Mouse (Mus musculus) heart, adult 2 months (tissue): Measurements from ENCODE around the gene Lin54. TPM values are rescaled to one million over a fixed set of nuclear protein-coding genes. Genes with fewer than 3 reads are reported as not detected.

Experiments used
- DNase-seq, 2 experiments: peaks; one replicate each; pipeline ENCODE4 v3.0.0; 2021
- H3K27ac ChIP-seq: fragments of 200-600 bp; 2 replicates; pipeline ENCODE4 v1.8.1; 2022
- H3K27me3 ChIP-seq: fragments of 200-500 bp; 2 replicates; pipeline ENCODE4 v1.6.1; 2012; ENCODE audit warnings: mild to moderate bottlenecking, low read length, inconsistent platforms, mixed read lengths; ENCODE audit not compliant: control insufficient read depth, insufficient read depth
- H3K36me3 ChIP-seq: fragments of 200-500 bp; 2 replicates; pipeline ENCODE4 v1.6.1; 2012; ENCODE audit warnings: low read length, inconsistent platforms; ENCODE audit not compliant: control insufficient read depth, insufficient read depth
- H3K4me1 ChIP-seq: fragments of 200-500 bp; 2 replicates; pipeline ENCODE4 v1.6.1; 2011; ENCODE audit warnings: low read length; ENCODE audit not compliant: control insufficient read depth, insufficient read depth
- H3K4me3 ChIP-seq: fragments of 200-600 bp; 2 replicates; pipeline ENCODE4 v1.8.1; 2022
- H3K79me2 ChIP-seq: fragments of 200-500 bp; replicated peaks from 2 replicates; pipeline ENCODE4 v1.6.1; 2012; ENCODE audit warnings: mild to moderate bottlenecking, inconsistent platforms, low read length, moderate library complexity, mixed read lengths; ENCODE audit not compliant: control insufficient read depth, insufficient read depth
- H3K9ac ChIP-seq: fragments of 200-500 bp; 2 replicates; pipeline ENCODE4 v1.6.1; 2012; ENCODE audit warnings: low read depth, mild to moderate bottlenecking, control low read depth, inconsistent platforms, low read length, mixed read lengths
- CTCF ChIP-seq: fragments of 200-600 bp; IDR thresholded peaks from 2 replicates; pipeline ENCODE4 v1.8.1; 2022; ENCODE audit warnings: antibody characterized with exemption, mild to moderate bottlenecking, moderate library complexity
- EP300 ChIP-seq: fragments of 200-500 bp; IDR thresholded peaks from 2 replicates; pipeline ENCODE4 v1.6.1; 2011; ENCODE audit warnings: low read depth, low read length, control low read depth; ENCODE audit not compliant: insufficient read depth
- POLR2A ChIP-seq: fragments of 200-500 bp; IDR thresholded peaks from 2 replicates; pipeline ENCODE4 v1.6.1; 2011; ENCODE audit warnings: mild to moderate bottlenecking, low read depth, low read length, control low read depth; ENCODE audit not compliant: insufficient read depth
- WGBS: fragments of 180-500 bp; shearing (Covaris S2); methylation state at CpG from one replicate; pipeline ENCODE4 v1.1.7; 2018; 5-methylcytosine and 5-hydroxymethylcytosine counted together
- intact Hi-C: fragments of 180-260 bp; cut with DNase I; formaldehyde crosslinking; loops from one replicate; pipeline ENCODE4 v1.15.1; 2025
- polyA plus RNA-seq: library from polyadenylated mRNA; depleted of rRNA; stranded (reverse); fragments of >200 nt; gene quantifications from 2 replicates; pipeline ENCODE4 v1.2.3, GENCODE M21; 2012
- total RNA-seq, 2 experiments: library from RNA; stranded (reverse); gene quantifications; 2 replicates each; pipeline ENCODE4 v1.2.3; 2021

Lin54 gene
- total and polyA plus RNA-seq, 3 experiments: 3.1 to 8.3 (median 7.2) TPM

DNA sequence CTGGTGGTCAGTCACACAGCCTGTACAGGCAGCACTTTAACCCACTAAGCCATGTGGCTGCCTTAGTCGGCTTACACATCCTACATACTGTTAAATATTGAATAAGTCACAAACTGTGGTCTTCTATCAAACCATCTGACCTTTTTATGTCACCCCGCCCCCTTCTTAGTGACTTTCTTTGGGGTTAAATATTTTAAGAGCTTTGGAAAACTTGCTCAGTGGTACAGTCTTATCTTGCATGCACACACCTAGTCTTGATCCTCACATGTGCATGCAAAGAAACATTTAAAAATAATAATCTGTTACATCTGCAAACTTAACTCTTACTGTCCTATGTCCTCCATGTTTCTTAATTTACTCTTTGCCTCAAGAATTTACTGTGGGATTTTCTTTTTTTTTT lies 38.1 kb downstream of the Lin54 start:
- Histone ChIP-seq H3K4me1 (no peaks in the 10 kb centered on the region), H3K4me3 (no peak overlapping the region), H3K9ac (no peak overlapping the region), H3K79me2 (no peaks in the 10 kb centered on the region), H3K27me3 (no peaks in the 10 kb centered on the region), H3K36me3 (no peaks in the 10 kb centered on the region), H3K27ac (no peak overlapping the region)
- DNase-seq: no peak
- WGBS: 94% methylated on average over 2 of the region's 2 CpGs
- no peak for TF ChIP-seq POLR2A
- no peak for TF ChIP-seq CTCF
- TF ChIP-seq EP300: no peak
- intact Hi-C loops: no loop called here

GRCm38 (mm10) chr5:100461526-100461925 lies 38.9 kb downstream of the Lin54 start:
- H3K79me2 ChIP-seq: no peaks in the 10 kb centered on the region
- DNase-seq: no peak
- H3K4me1 ChIP-seq: no peaks in the 10 kb centered on the region
- no peaks in the 10 kb centered on the region for H3K36me3 ChIP-seq
- H3K4me3 ChIP-seq: no peak overlapping the region
- H3K9ac ChIP-seq: no peak overlapping the region
- H3K27ac ChIP-seq: no peak overlapping the region
- WGBS: 97% methylated on average over 9 of the region's 9 CpGs
- TF ChIP-seq POLR2A (no peak), EP300 (no peak), CTCF (no peak)
- intact Hi-C loops: no loop called here
- no peaks in the 10 kb centered on the region for H3K27me3 ChIP-seq

DNA sequence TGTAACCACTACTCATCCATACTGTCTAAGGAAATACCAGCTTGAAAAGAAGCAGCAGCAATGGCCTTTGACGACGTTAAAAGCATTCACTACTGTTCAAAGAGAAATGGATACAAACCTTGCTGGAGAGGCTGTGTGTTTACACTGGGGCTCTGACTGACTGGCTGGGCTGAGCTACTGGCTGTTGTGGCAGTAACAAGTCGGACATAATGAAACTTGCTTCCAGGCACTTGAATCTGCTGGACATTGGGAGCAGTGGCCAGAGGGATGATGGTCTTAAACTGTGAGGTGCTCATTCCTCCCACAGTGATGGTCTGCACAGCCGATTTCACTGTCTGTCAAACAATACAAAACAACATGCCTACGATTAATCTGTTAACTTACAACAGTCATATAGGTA lies 41.0 kb downstream of the Lin54 start:
- no peaks in the 10 kb centered on the region for H3K27me3 ChIP-seq
- H3K4me3 ChIP-seq: no peak overlapping the region
- intact Hi-C loops: no loop called here
- H3K4me1 ChIP-seq: no peaks in the 10 kb centered on the region
- no peak overlapping the region for H3K9ac ChIP-seq
- no peaks in the 10 kb centered on the region for H3K36me3 ChIP-seq
- WGBS: 95% methylated on average over 5 of the region's 5 CpGs
- no peaks in the 10 kb centered on the region for H3K79me2 ChIP-seq
- DNase-seq: no peak
- TF ChIP-seq POLR2A (no peak), CTCF (no peak), EP300 (no peak)
- H3K27ac ChIP-seq: no peak overlapping the region

DNA sequence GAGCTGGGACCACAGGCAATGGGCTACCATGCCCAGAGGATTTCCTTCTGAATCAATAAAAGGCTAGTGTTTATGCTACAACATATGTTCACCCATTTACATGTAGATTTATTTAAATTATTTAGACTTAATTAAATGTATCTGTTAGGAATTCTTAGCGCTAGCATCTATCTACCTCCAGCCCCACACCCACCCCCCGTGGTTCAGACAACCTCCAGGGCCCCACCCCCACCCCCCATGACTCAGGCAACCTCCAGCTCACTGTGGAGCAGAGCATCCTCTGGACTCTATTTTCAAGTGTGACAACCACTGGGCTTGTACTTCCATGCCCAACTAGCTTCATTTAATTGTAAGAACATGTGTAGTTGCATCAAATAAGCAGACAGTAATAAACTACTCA lies 48.6 kb downstream of the Lin54 start:
- no peak for DNase-seq
- WGBS: 76% methylated on average over 2 of the region's 2 CpGs
- H3K36me3 ChIP-seq: no peaks in the 10 kb centered on the region
- H3K4me1 ChIP-seq: no peaks in the 10 kb centered on the region
- intact Hi-C loops: no loop called here
- no peak overlapping the region for H3K27ac ChIP-seq
- no peak overlapping the region for H3K9ac ChIP-seq
- no peaks in the 10 kb centered on the region for H3K79me2 ChIP-seq
- H3K27me3 ChIP-seq: no peaks in the 10 kb centered on the region
- TF ChIP-seq POLR2A: no peak
- no peak for TF ChIP-seq EP300
- TF ChIP-seq CTCF: no peak
- H3K4me3 ChIP-seq: no peak overlapping the region

DNA sequence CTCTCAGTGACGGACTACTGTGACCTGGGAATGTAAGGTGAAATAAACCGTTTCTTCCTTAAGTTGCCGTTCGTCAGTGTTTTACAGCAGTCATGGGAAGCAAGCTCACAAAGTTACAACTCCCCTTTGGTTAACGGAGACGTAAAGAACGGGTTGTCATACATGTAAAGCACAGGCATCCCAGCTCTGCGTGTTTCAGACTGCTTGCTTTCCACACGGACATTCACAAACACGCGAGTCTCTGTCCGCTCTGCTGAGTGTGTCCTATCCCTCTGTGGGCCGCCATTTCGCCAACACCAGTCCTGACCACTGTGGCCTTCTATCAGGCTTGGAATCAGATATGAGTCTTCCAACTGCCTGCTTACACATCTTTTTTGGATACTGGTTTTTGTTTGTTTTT lies 61.6 kb downstream of the Lin54 start:
- no peak for DNase-seq
- intact Hi-C loops: no loop called here
- Histone ChIP-seq H3K36me3 (no peaks in the 10 kb centered on the region), H3K27ac (no peak overlapping the region), H3K4me1 (no peaks in the 10 kb centered on the region), H3K79me2 (no peaks in the 10 kb centered on the region), H3K4me3 (no peak overlapping the region), H3K27me3 (no peaks in the 10 kb centered on the region), H3K9ac (no peak overlapping the region)
- WGBS: 97% methylated on average over 14 of the region's 14 CpGs
- TF ChIP-seq CTCF (no peak), EP300 (no peak), POLR2A (no peak)

DNA sequence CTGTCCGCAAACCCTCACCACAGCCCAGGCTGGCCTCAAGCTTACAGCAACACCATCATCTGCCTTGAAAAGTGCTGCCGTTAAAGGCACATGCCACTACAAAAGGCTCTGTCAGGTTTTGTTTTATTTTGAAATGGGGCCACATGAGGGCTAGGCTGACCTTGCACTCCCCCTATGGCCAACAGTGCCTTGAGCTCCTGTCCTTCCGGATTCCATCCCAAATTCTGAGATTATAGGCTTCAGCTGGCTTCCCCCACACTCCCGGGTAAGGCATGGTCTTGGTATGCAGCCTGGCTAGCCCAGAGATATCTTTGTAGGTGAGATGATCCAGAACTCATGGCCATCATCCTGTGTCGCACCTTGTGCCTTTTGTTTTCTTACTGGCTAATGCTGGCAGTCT lies 62.5 kb downstream of the Lin54 start:
- intact Hi-C loops: no loop called here
- TF ChIP-seq EP300 (no peak), POLR2A (no peak), CTCF (no peak)

More for the DNA sequence above, 62.5 kb downstream of the Lin54 start:
- 91% methylated on average over 5 of the region's 5 CpGs for WGBS
- Histone ChIP-seq H3K36me3 (no peaks in the 10 kb centered on the region), H3K27ac (no peak overlapping the region), H3K79me2 (no peaks in the 10 kb centered on the region), H3K9ac (no peak overlapping the region), H3K27me3 (no peaks in the 10 kb centered on the region), H3K4me1 (no peaks in the 10 kb centered on the region), H3K4me3 (no peak overlapping the region)
- no peak for DNase-seq
